Mouse (Mus musculus) heart, postnatal 0 days (tissue): ENCODE data around the gene Rgs9.

Source experiments
- CTCF ChIP-seq: IDR thresholded peaks from 2 replicates; pipeline ENCODE4 v1.5.1; 2016; ENCODE audit warnings: antibody characterized with exemption, control low read depth, low read depth
- EP300 ChIP-seq: IDR thresholded peaks from 2 replicates; pipeline ENCODE4 v1.6.1; 2016; ENCODE audit warnings: antibody characterized with exemption, low read depth

GRCm38 (mm10) chr11:109284811-109285210 is 13.1 kb downstream of the Rgs9 start:
- no peak for TF ChIP-seq CTCF
- TF ChIP-seq EP300, result no peak
